Mouse (Mus musculus) naive thymus-derived CD4-positive, alpha-beta T cell, adult 5 months (primary cell): ENCODE data around the gene Fkbp6. TPM values are rescaled to one million over a fixed set of nuclear protein-coding genes. Genes with fewer than 3 reads are reported as not detected.

Source experiments
- polyA plus RNA-seq: library from polyadenylated mRNA; unstranded; fragments of 100-300 nt; shearing (Covaris generic); gene quantifications from one replicate; pipeline ENCODE4 v1.2.1, GENCODE M21; 2017

Gene Fkbp6
- polyA plus RNA-seq, result not detected

DNA sequence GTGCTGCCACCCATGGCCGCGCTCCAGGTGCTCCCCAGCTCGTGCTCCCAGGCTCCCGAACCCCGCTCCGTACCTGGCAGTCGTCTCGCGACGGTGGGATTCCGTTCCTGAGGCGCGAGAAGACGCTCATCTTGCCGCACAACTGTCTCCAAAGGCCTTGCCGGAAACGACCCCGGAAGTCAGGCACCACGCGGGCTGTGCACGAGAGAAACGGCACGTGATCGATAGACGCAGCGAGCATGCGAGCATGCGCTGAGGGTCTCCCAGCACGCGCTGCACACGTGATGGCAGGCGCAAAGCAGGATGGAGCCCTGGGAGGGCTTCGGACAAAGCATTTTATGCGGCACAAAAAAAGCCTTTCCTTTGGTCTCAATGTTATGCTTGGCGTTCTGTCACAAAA is at the start of gene Fkbp6:
Fkbp6 (minus strand) TSS at position 183 of the 400 bp plus-strand sequence.

DNA sequence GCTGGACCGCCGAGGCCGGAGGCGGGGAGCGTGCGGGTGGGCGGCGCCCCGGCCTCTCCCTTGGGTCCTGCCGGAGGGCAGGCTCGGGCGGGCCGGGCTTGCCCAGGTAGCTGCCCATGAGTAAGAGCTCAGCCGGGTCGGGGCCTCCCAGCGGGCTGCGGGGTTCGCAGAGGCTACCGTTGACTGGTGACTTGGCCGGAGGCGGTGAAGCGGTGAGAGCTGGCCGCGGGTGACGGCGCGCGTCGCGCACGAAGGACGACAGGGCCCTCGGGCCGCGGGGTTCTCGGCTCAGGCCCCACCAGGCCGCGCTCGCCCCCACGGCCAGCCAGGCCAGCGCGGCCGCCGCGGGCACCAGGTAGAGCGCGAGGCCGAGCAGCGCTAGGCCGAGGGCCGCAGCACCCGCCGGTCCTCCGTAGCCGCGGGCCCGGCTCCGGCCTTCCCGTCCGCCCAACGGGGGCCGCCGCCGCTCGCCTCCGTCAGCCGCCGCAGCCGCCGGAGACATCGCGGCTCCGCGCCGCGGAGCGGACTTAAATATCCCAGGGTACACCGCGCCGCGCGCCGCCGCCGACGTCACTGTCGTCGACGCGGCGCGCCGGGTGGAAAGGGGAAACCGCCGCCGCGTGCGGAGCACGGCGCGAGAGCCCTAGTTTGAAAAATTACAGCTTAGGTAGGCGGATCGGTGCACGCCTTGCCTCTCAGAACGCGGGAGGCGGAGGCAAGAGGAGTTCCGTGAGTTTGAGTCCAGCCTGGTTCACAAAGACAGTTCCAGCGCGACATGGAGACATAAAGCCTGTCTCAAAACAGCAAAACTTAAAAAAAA is 44.4 kb upstream of the Fkbp6 start, which contains the start of gene Pom121:
Pom121 (minus strand) TSS at position 543 of the 820 bp plus-strand sequence.

DNA sequence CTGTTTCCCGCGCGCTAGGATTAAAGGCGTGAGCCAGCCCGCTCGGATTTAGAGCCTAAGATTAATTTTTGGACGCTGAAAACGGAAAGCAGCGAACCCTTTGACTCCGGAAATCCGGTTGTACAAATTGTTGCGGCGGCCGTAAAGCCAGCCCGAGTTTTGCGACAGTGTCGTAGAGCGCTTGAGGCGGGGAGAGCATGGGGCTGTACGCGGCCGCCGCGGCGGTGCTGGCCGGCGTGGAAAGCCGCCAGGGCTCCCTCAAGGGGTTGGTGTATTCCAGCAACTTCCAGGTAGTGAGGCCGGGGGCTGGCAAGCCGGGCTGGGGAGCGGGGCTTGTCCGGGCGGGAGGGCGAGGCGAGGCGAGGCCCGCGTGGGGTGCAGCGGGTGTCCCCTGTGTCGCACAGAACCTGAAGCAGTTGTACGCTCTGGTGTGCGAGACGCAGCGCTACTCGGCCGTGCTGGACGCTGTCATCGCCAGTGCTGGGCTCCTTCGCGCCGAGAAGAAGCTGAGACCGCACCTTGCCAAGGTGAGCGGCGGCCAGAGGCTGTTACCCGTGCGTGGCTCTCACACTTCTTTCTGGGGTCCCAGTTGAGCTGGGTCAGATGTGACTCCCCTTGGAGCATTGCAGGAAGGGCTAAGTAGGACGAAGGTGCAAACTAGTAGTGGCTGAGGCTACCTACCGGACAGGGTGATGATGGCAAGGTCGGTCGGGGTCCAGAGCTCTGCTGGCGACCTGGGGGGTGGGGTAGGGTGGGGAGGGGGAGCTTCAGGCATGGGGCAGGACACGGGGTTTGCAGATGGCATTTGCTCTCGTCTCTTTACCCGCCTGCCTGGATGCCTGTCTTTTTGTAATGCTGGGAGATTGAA is 20.2 kb upstream of the Fkbp6 start, which contains the start of gene Nsun5:
Nsun5 (plus strand) TSS at position 167 of the 868 bp plus-strand sequence.

DNA sequence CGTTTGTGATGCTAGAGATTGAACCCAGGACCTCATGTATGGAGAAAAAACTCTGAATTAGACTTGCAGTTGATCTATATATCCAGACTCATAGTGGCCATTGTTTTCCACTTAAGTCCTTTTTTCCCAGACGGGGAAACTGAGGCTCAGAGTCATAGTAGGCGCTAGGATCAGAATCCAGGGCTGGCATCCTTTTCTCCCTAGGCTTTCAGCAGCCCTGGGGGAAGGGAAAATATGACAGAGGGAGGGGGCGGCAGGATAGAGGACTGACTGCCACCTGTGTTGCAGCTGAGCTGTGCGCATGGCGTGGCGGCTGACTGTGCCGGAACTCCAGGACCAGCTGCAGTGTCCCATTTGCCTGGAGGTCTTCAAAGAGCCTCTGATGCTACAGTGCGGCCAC is 3.2 kb upstream of the Fkbp6 start, which contains the start of gene Trim50:
Trim50 (plus strand) TSS at position 301 of the 400 bp plus-strand sequence.

DNA sequence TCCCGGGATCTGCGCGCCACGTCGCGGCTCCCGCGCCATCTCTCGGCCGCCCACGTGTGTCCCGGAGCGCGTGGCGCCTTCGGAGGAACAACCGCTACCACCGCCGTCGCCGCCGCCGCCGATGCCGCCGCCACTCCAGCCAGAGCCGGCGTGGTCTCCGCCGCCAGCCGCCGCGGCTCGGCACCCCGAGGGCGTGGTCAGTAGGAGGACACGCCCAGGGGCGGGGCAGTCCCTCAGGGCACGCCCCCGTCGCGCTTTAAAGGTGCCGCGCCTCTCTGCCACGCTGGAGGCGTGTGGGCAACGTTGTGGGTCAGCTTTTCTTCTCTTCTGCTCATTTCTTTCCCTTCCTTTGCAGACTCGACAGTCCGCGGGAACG is 98.8 kb downstream of the Fkbp6 start, which contains the start of gene Fzd9:
Fzd9 (minus strand) TSS at position 152 of the 376 bp plus-strand sequence.

Other genes starting within 250 kb of the Fkbp6 start
- 12.1 TPM for gene Tbl2, start 200.4 kb downstream of the Fkbp6 start, polyA plus RNA-seq
- 159 TPM for gene Bcl7b, start 181.8 kb downstream of the Fkbp6 start, polyA plus RNA-seq
- gene Baz1b, start 162.8 kb downstream of the Fkbp6 start, polyA plus RNA-seq, result 52.1 TPM
- not detected for gene Fzd9, start 98.8 kb downstream of the Fkbp6 start, polyA plus RNA-seq
- not detected for gene Trim50, start 3.3 kb upstream of the Fkbp6 start, polyA plus RNA-seq
- 41.1 TPM for gene Nsun5, start 19.9 kb upstream of the Fkbp6 start, polyA plus RNA-seq
- gene Pom121, start 44.5 kb upstream of the Fkbp6 start, polyA plus RNA-seq, result 45.7 TPM
- gene Hip1, start 195.1 kb upstream of the Fkbp6 start, polyA plus RNA-seq, result 0.21 TPM
- not detected for gene Ccl26, start 213.5 kb upstream of the Fkbp6 start, polyA plus RNA-seq
- gene Ccl24, start 223.0 kb upstream of the Fkbp6 start, polyA plus RNA-seq, result not detected